Mouse (Mus musculus) hindbrain, embryonic 10.5 days (tissue): Measurements from ENCODE around the gene Meis2. TPM values are rescaled to one million over a fixed set of nuclear protein-coding genes. Genes with fewer than 3 reads are reported as not detected.

Experiments used
- DNase-seq: peaks from one replicate; pipeline ENCODE4 v3.0.0-alpha.2; 2017; ENCODE audit warnings: low spot score
- H3K27ac ChIP-seq: fragments of 300-500 bp; sonication (generic); 2 replicates; pipeline ENCODE4 v1.5.1; 2016; ENCODE audit warnings: mild to moderate bottlenecking, moderate library complexity
- H3K27me3 ChIP-seq: fragments of 300-500 bp; sonication (generic); 2 replicates; pipeline ENCODE4 v1.6.1; 2016; ENCODE audit warnings: mild to moderate bottlenecking; ENCODE audit not compliant: poor library complexity, insufficient read depth, severe bottlenecking
- H3K36me3 ChIP-seq: fragments of 300-500 bp; sonication (generic); 2 replicates; pipeline ENCODE4 v1.6.1; 2016; ENCODE audit warnings: mild to moderate bottlenecking, moderate library complexity
- H3K4me1 ChIP-seq: fragments of 300-500 bp; sonication (generic); replicated peaks from 2 replicates; pipeline ENCODE4 v1.6.1; 2016; ENCODE audit warnings: mild to moderate bottlenecking
- H3K4me3 ChIP-seq: fragments of 300-500 bp; sonication (generic); 2 replicates; pipeline ENCODE4 v1.5.1; 2016; ENCODE audit warnings: mild to moderate bottlenecking, moderate library complexity
- H3K9me3 ChIP-seq: fragments of 300-500 bp; sonication (generic); 2 replicates; pipeline ENCODE4 v1.6.1; 2016; ENCODE audit warnings: mild to moderate bottlenecking, moderate library complexity
- WGBS: fragments of 180-500 bp; shearing (Covaris S2); methylation state at CpG from one replicate; pipeline ENCODE4 v1.1.7; 2016; 5-methylcytosine and 5-hydroxymethylcytosine counted together
- polyA plus RNA-seq: library from polyadenylated mRNA; unstranded; fragments of >200 nt; fragmentation: Nextera tagmentation; extraction: Ambion mirVana; gene quantifications from 2 replicates; pipeline ENCODE4 v1.2.1, GENCODE M21; 2016

The Meis2 gene
- polyA plus RNA-seq, 1 experiment from 2014 or later = 91.1 TPM

GRCm38 (mm10) chr2:115970091-115970820 is 95.4 kb downstream of the Meis2 start:
- no peaks in the 10 kb centered on the region for H3K27me3 ChIP-seq
- no peak overlapping the region for H3K27ac ChIP-seq

DNA sequence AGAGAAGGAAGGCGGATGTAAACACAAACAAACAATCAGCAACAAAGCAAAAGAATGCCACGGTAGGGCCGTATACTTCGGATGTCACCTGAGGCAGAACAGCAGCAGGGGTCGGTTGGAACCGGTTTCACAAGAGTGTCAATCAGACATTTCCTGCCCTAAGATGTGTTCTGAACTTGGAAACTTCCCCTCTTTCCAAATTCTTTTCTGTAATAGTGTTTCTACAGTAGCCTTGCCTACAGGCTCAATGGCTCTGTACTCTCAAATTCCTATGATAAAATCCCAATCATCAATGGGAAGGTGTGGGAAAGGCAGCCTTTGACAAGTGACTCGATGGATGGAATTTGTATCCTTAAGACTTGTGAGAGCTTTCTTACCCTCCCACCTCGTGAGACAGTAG is 96.4 kb downstream of the Meis2 start:
- Histone ChIP-seq H3K36me3 (peaks cover 14% of the 10 kb centered on the region; the same call in 1 of the 2 replicates), H3K27me3 (no peaks in the 10 kb centered on the region), H3K4me1 (peaks cover 2% of the 10 kb centered on the region), H3K27ac (no peak overlapping the region), H3K9me3 (no peaks in the 10 kb centered on the region), H3K4me3 (no peak overlapping the region)
- WGBS = 69% methylated on average over 8 of the region's 8 CpGs
- DNase-seq = no peak

More at GRCm38 (mm10) chr2:115970091-115970820, 95.4 kb downstream of the Meis2 start:
- WGBS = 88% methylated on average over 9 of the region's 9 CpGs
- Histone ChIP-seq H3K36me3 (peaks cover 11% of the 10 kb centered on the region; the same call in 1 of the 2 replicates), H3K4me1 (no peaks in the 10 kb centered on the region), H3K9me3 (no peaks in the 10 kb centered on the region), H3K4me3 (no peak overlapping the region)
- DNase-seq = no peak

- no peak for DNase-seq
- H3K36me3 ChIP-seq = peaks cover 20% of the 10 kb centered on the region; the same call in 1 of the 2 replicates
- no peaks in the 10 kb centered on the region for H3K27me3 ChIP-seq
- no peak overlapping the region for H3K27ac ChIP-seq
- no peaks in the 10 kb centered on the region for H3K9me3 ChIP-seq
- 91% methylated on average over 3 of the region's 3 CpGs for WGBS
- H3K4me1 ChIP-seq = peaks cover 13% of the 10 kb centered on the region
- H3K4me3 ChIP-seq = no peak overlapping the region
These were observed 100.7 kb downstream of the Meis2 start for GRCm38 (mm10) chr2:115964911-115965310.

DNA sequence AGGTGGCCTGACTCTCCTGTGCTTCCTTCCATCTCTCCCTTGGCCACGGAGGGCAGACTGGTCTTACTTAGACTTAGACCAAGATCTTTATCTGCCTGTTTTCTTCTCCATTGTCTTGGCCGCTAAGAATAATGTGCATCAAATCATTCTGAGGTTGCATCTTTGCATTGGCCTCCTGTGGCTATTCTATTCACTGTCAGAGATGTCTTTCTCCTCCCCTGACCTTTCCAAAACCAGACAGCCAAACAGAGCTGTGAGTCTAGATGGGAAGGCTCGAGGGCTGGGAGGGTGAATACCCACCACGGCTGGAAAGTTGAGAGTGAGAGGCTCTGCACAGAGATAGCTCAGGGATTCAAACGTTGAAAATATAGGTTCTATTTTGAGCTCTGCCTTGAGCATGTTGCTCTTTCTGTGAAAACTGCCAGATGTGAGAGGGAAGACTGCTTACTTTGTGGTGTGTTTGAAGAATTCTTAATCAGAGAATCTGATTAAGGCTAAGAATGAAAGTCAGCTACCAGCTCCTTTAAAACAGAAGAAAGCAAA is 102.3 kb downstream of the Meis2 start:
- DNase-seq = no peak
- 26% methylated on average over 5 of the region's 5 CpGs for WGBS
- no peak overlapping the region for H3K4me3 ChIP-seq
- peak overlapping the region; percentile 18; the same call in 1 of the 2 replicates for H3K27ac ChIP-seq
- peaks cover 13% of the 10 kb centered on the region for H3K4me1 ChIP-seq
- H3K9me3 ChIP-seq = no peaks in the 10 kb centered on the region
- H3K27me3 ChIP-seq = no peaks in the 10 kb centered on the region
- peaks cover 18% of the 10 kb centered on the region; the same call in 1 of the 2 replicates for H3K36me3 ChIP-seq

GRCm38 (mm10) chr2:115962728-115963127 is 102.9 kb downstream of the Meis2 start:
- Histone ChIP-seq H3K36me3 (peaks cover 18% of the 10 kb centered on the region; the same call in 1 of the 2 replicates), H3K4me1 (peaks cover 13% of the 10 kb centered on the region)
- WGBS = 77% methylated on average over 3 of the region's 3 CpGs

DNA sequence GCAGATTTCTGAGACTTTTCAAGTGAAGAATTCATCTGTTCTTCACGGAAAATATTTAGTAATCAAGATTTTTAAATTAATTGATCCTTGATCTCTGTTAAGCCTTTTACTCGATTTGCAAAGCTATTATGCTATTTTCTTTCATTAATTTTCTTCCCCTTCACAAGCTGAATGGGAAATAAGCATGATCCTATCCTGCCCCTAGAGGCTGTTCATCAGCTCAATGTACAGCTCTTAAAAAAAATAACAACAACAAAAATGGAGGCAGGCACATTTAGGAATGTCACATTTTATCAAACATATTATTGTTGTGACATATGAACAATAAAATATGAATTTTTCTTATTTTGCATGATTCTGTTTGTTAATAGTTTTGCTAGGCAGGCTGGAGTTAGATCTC is 103.5 kb downstream of the Meis2 start:
- Histone ChIP-seq H3K27me3 (no peaks in the 10 kb centered on the region), H3K27ac (no peak overlapping the region), H3K9me3 (no peaks in the 10 kb centered on the region), H3K4me1 (peaks cover 13% of the 10 kb centered on the region), H3K36me3 (peaks cover 18% of the 10 kb centered on the region; the same call in 1 of the 2 replicates), H3K4me3 (no peak overlapping the region)
- no peak for DNase-seq
- WGBS = 77% methylated on average over 2 of the region's 2 CpGs

More at GRCm38 (mm10) chr2:115962728-115963127, 102.9 kb downstream of the Meis2 start:
- no peak overlapping the region for H3K27ac ChIP-seq
- DNase-seq = no peak
- H3K4me3 ChIP-seq = no peak overlapping the region
- no peaks in the 10 kb centered on the region for H3K9me3 ChIP-seq
- no peaks in the 10 kb centered on the region for H3K27me3 ChIP-seq

GRCm38 (mm10) chr2:115960615-115961014 is 105.0 kb downstream of the Meis2 start:
- Histone ChIP-seq H3K36me3 (peaks cover 14% of the 10 kb centered on the region; the same call in 1 of the 2 replicates), H3K27me3 (no peaks in the 10 kb centered on the region), H3K4me3 (no peak overlapping the region), H3K9me3 (no peaks in the 10 kb centered on the region), H3K4me1 (peaks cover 13% of the 10 kb centered on the region), H3K27ac (no peak overlapping the region)
- WGBS = 95% methylated on average over 7 of the region's 7 CpGs
- DNase-seq = no peak

GRCm38 (mm10) chr2:115956786-115957185 is 108.9 kb downstream of the Meis2 start:
- no peak for DNase-seq
- Histone ChIP-seq H3K36me3 (peaks cover 6% of the 10 kb centered on the region), H3K27ac (no peak overlapping the region), H3K27me3 (no peaks in the 10 kb centered on the region), H3K4me1 (no peaks in the 10 kb centered on the region), H3K9me3 (no peaks in the 10 kb centered on the region), H3K4me3 (no peak overlapping the region)
- WGBS = 81% methylated on average over 2 of the region's 2 CpGs

DNA sequence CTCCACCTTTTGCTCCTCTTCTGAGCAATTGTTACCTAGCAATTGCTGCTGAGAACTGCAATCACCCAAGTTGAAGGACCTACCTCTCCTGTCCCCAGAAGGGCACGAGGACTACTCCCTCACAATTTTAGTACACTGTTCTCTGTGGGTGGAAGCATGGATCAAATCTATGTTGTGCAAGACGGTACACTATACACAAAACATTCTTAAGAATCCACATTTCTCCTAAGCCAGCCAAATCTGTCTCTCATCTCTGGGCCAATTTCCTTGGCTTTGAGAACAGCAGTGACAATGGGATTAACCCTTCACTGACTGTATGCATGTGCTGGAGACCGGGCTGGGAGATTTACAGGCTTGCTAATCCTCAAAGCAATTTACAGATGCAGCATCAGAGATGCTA is 115.0 kb downstream of the Meis2 start:
- Histone ChIP-seq H3K36me3 (peaks cover 35% of the 10 kb centered on the region), H3K27ac (no peak overlapping the region), H3K9me3 (no peaks in the 10 kb centered on the region), H3K27me3 (no peaks in the 10 kb centered on the region), H3K4me3 (no peak overlapping the region), H3K4me1 (peaks cover 16% of the 10 kb centered on the region; the same call in 1 of the 2 replicates)
- 78% methylated on average over 3 of the region's 3 CpGs for WGBS
- no peak for DNase-seq

- Histone ChIP-seq H3K36me3 (peaks cover 46% of the 10 kb centered on the region), H3K4me1 (peaks cover 16% of the 10 kb centered on the region; the same call in 1 of the 2 replicates), H3K4me3 (no peak overlapping the region), H3K9me3 (no peaks in the 10 kb centered on the region), H3K27me3 (no peaks in the 10 kb centered on the region), H3K27ac (no peak overlapping the region)
- no peak for DNase-seq
- 92% methylated on average over 7 of the region's 7 CpGs for WGBS
These were observed 116.8 kb downstream of the Meis2 start for GRCm38 (mm10) chr2:115948630-115949426.

DNA sequence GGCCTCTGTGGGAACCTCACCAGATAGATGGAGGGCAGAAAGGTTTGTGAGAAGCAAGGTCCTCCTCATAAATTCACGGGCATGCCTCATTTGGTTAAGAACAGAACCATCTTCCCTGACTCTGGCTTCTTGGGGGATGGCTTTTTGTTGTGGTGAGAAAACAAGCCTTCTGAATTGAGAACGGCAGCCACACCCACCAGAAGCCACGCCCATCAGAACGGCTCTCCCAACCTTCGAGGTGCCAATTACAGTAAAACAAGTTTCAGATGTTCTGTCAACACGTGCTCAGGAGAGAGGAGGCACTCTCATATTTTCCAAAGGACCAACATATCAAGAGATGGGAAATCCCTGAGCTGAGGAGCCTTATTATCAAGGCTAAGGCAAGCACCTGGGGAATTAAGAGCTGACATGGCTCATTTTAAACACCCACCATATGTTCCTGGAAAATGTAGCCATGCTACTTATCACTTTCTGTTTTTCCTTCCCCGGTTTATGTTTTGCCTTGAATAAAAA is 117.9 kb downstream of the Meis2 start:
- Histone ChIP-seq H3K27ac (no peak overlapping the region), H3K36me3 (peaks cover 46% of the 10 kb centered on the region), H3K4me3 (no peak overlapping the region), H3K4me1 (peaks cover 16% of the 10 kb centered on the region; the same call in 1 of the 2 replicates), H3K9me3 (no peaks in the 10 kb centered on the region), H3K27me3 (no peaks in the 10 kb centered on the region)
- DNase-seq = no peak
- 45% methylated on average over 7 of the region's 7 CpGs for WGBS

DNA sequence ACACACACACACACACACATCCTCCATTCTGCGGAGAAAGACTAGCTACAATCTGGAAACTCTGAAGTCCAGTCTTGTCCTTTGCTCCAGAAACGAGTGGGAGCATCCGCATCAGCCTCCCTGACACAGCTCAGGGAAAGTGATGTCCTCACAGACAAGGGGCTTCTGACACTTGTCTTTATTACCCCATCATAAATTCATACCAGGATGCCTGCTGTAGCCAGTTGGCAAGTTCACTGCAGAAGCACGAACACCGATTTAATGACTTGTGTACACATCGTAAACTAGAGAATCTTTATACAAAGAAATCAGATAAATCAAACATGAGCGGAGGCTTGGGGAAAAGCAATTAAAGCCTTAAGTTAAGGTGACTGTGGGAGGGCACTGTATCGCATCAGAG is 122.6 kb downstream of the Meis2 start:
- 93% methylated on average over 8 of the region's 8 CpGs for WGBS
- no peaks in the 10 kb centered on the region for H3K9me3 ChIP-seq

More for the DNA sequence above, 122.6 kb downstream of the Meis2 start:
- DNase-seq = no peak
- H3K27me3 ChIP-seq = no peaks in the 10 kb centered on the region
- H3K4me3 ChIP-seq = no peak overlapping the region
- peaks cover 43% of the 10 kb centered on the region for H3K36me3 ChIP-seq
- H3K27ac ChIP-seq = no peak overlapping the region
- peaks cover 7% of the 10 kb centered on the region; the same call in 1 of the 2 replicates for H3K4me1 ChIP-seq
